Mouse (Mus musculus) ES-CJ7 (cell line): Measurements from ENCODE around the gene Slit1.

Source experiments
- DNase-seq: peaks from one replicate; pipeline ENCODE4 v3.0.0; 2011; ENCODE audit warnings: low read depth, low spot score

Slit1 gene

GRCm38 (mm10) chr19:41600647-41601046, 142.8 kb downstream of the Slit1 start:
- DNase-seq, result no peak

DNA sequence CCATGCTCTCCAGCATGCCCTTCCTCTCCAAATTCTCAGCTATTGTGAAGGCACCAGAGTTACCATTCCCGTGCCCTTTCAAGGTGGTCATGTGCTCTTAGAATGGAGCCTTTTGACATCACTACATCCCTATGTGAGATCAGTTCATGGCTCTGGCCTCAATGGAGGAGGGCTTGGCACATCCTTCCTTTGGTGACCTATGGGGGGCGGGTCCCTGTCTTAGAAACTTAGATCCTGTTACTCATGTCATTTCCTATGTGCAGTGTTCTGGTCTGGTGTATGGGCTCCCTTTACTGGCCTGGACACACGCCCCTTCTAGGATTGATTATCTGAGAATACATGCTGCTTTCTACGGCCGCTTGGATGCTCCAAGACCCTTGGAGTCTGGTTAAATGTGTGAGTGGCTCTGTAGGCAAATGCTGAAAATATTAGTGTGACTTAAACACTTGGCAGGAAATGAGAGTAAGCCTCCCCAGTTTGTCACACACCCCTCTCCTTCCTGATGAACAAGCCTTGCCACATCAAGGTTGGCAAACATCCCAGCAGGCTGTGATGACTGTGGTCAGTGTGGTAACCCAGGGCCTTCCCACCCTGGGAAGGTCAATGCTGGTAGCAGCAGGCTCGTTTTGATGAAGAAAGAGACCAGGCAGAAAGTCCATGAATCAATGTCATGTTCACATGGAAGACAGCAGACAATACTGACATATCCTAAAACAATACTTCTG, 146.1 kb downstream of the Slit1 start:
- no peak for DNase-seq

DNA sequence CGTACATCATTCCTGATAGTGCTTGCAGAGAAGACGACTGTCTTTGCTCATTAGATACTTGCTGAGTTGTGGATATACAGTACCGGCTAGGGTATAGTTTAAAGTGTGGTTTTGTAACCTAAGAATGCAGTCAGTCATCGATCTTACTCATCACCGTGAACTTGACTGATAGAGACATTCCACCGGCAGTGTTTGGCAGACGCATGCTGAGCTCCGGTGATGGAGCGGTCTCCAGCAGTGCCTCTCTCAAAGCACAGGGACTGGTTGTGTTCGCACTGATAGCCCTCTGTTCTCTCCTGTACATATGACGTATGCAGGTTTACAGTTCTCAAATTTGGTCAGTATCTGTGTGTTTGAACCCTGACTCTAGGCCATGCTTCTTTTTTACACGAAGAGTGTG, 151.7 kb downstream of the Slit1 start:
- no peak for DNase-seq

DNA sequence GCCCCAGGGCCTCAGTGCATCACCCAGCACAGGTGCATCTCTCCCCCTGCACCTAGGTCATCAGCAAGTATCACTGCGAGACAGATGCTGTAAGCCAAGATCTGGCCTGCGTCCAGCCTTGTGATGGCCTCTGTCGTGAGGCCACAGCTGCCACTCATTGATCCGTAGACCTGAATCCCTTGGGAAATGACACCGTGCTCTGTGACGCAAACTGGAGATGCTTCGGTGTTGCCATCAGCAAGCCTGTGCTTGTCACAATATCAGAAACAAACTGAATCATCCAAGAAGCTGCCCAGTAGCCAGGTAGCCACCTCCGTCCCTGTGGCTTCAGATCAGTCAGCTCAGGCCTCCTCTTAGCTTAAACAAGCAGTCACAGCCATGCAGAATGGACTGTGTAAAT, 153.8 kb downstream of the Slit1 start:
- no peak for DNase-seq

GRCm38 (mm10) chr19:41589026-41589425, 154.4 kb downstream of the Slit1 start:
- DNase-seq, result no peak

GRCm38 (mm10) chr19:41587431-41588222, 155.8 kb downstream of the Slit1 start:
- DNase-seq, result no peak

DNA sequence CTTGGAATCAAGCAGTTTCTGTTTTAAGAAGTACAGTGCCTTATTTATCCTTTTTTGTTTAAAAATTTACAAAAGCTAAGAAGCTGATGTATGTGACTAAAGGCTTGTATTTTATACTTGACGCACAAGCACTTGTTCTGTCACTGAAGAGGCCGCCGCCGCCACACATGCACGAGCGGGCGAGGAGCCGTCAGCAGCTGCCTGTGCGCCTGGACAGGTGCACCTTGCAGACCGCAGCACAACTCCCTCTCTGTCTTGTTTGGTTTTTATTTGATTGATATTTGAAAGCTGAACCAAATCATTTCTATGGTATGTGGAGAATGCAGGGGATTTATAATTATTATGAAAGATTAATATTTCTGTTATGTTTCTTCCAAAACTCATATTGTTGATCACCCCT, 156.7 kb downstream of the Slit1 start:
- DNase-seq, result no peak

- DNase-seq, result no peak
Measured at GRCm38 (mm10) chr19:41582918-41583514, 160.4 kb downstream of the Slit1 start.

DNA sequence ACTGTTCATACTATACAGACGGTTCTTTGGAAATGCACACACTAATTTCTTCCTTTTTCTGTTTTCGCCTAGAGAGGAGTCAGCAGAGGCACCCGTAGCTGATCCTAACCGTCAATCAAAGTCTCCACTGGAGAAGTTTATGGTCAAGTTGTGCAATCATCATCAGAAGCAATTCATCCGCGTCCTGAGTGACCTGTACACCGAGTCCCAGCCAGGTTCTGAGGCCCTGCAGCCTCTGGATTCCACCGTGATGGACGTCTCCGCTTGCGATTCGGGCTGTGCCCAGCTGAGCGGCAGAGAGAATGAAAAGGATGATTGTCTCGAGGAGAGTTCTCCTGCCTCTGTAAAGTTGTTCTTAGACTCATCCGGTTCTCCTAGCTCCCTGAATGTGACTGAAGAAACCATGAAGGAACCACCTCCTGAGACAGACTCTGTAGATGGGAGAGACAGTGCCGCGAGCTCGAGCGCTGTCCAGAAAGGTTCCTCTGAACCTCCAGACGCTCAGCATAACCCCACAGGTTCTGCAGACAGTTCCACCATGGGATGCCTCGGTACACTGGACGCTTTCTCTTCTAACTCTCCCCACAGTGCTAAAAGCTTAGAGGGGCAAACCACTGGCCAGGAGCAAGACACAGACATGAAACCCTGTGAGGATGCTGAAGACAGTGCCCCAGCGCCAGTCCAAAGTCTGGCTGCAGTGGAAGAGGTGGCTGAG, 161.6 kb downstream of the Slit1 start, which contains the start of gene Gm340:
Gene Gm340, plus strand, starts transcription at position 665 of the 715 bp plus-strand sequence.
- DNase-seq, result no peak

GRCm38 (mm10) chr19:41579311-41579920, 164.0 kb downstream of the Slit1 start:
- DNase-seq, result no peak

GRCm38 (mm10) chr19:41577576-41577975, 165.9 kb downstream of the Slit1 start:
- no peak for DNase-seq

- peak; percentile 16 for DNase-seq
Measured at GRCm38 (mm10) chr19:41573700-41574099, 169.8 kb downstream of the Slit1 start.

DNA sequence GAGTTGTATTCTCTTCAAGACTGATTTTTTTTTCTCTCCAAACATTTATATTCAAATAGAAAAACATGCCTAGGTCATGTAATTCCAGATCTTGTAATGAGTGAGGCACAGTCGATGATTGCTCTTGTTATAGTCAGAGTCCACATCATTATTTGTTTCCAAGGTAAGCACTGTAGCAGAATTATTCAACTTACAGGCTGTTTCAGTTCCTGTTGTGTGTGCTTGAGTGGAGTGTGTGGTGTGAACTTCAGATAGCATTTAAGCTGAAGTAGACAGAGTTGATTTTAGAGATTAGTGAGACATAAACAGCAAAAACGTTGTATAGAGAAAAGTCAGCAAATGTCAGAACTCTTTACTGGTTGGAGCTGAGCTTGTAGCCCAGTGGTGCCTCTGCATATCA, 174.7 kb downstream of the Slit1 start:
- no peak for DNase-seq

- no peak for DNase-seq
Measured at GRCm38 (mm10) chr19:41560856-41561255, 182.6 kb downstream of the Slit1 start.

DNA sequence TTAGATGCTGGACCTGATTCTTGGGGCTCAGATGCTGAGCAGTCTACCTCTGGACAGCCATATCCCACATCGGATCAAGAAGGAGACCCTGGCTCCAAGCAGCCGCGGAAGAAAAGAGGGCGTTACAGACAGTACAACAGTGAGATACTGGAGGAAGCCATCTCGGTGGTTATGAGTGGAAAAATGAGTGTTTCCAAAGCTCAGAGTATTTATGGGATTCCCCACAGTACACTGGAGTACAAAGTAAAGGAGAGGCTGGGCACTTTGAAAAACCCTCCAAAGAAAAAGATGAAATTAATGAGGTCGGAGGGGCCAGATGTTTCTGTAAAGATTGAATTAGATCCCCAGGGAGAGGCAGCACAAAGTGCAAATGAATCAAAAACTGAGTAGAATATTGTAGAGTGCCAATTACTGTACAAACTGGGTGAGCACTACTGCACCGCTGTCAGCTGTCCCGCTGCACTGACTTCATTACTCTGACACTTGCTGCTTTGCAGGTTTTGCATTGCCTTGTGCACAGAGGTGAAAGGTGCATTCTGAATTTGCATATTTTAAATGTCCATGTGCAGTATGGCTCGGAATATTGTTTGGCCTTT, 184.5 kb downstream of the Slit1 start:
- DNase-seq, result no peak

GRCm38 (mm10) chr19:41557491-41557890, 186.0 kb downstream of the Slit1 start:
- DNase-seq, result no peak

DNA sequence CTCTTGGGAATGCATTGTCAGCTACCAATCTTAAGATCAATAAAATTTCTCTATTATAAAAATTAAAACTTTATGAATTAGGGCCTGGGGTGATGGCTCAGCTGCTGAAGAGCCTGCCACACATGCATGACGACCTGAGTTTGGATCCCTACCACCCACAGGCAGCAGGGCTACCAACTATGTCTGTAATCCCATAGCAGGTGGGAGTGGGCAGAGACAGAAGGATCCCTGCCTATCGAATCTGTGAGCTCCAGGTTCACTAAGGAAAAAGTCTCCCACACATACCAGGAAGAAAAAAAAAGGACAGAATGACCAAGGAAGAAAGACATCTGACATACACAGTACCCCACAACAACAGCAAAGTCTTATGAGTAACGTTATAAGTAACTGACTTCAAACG, 186.5 kb downstream of the Slit1 start:
- no peak for DNase-seq
